Mouse (Mus musculus): ENCODE measurements around the gene St6galnac3. TPM values are rescaled to one million over a fixed set of nuclear protein-coding genes. Genes with fewer than 3 reads are reported as not detected.
A peak's percentile ranks its signal among the peaks of the same experiment; 100 is the strongest.

St6galnac3 gene
- polyA plus RNA-seq, 1 experiment from 2014 or later = 4.5 TPM

DNA sequence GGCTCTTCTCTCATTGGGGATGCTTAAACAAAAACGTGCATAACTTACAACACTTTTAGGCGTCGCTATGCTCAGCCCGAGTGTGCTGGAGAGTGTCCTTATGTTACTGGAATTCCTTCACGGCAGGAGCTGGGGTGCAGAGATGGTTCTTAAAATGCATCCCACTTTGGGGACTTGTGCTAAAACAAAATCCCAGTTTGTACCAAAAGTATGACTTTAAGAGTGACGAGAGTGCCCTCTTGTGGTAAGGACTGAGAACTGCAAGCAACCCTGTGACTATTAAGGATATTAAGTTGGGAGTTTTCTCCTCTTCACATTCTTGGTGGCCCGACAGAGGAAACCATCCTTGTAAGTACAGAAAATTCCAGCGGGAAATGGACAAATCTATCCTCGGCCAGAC is 69.9 kb downstream of the St6galnac3 start:
- Histone ChIP-seq H3K27me3 (ENCODE audit: control insufficient read depth, insufficient read depth, low read length) (no peaks in the 10 kb centered on the region), H3K9ac (ENCODE audit: low read length) (no peak overlapping the region), H3K4me3 (ENCODE audit: low read depth, low read length) (no peak overlapping the region), H3K27ac (replicated peaks) (no peak overlapping the region), H3K4me2 (replicated peaks; ENCODE audit: low read depth) (no peak overlapping the region), H3K4me1 (replicated peaks; ENCODE audit: control insufficient read depth, insufficient read depth) (no peaks in the 10 kb centered on the region), H3K9me3 (ENCODE audit: control insufficient read depth, low read length) (no peaks in the 10 kb centered on the region), H3K36me3 (ENCODE audit: control insufficient read depth, insufficient read depth, low read length) (no peaks in the 10 kb centered on the region)
- TF ChIP-seq CTCF (IDR thresholded peaks at IDR 0.05; ENCODE audit: low read depth) (peak; percentile 91), EP300 (optimal IDR thresholded peaks at IDR 0.05) (no peak)
- no peak for ATAC-seq (ENCODE audit: low FRiP score, low TSS enrichment)
- DNase-seq (ENCODE audit: low spot score) = peak; percentile 44
- WGBS = 29% methylated on average over 9 of the region's 9 CpGs

DNA sequence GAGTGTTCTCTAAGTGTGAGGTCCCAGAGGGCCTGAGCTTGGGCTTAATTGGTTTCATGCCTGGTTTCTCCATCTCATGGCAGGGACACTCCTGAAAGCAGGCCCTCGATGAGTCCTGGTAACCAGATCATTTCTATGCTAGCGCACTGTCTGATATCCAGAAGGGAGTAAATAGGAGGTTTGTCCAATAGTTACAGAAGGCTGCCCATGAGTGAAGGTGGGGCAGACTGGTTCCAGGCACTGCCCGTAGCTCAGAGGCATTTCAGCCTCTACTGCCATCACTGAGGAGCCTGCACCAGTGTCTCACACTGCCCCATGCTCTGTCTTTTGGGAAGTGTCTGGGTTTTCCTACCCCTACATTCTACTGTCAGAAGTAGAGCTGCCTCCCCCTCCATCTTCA is 72.1 kb downstream of the St6galnac3 start:
- H3K9me3 ChIP-seq (ENCODE audit: control insufficient read depth, low read length) = no peaks in the 10 kb centered on the region
- H3K4me3 ChIP-seq (ENCODE audit: low read depth, low read length) = no peak overlapping the region
- ATAC-seq (ENCODE audit: low FRiP score, low TSS enrichment) = no peak
- H3K27ac ChIP-seq (replicated peaks) = no peak overlapping the region
- no peaks in the 10 kb centered on the region for H3K36me3 ChIP-seq (ENCODE audit: control insufficient read depth, insufficient read depth, low read length)
- 77% methylated on average over 3 of the region's 3 CpGs for WGBS
- no peak for TF ChIP-seq CTCF (IDR thresholded peaks at IDR 0.05; ENCODE audit: low read depth)
- no peak for TF ChIP-seq EP300 (optimal IDR thresholded peaks at IDR 0.05)
- no peak for DNase-seq (ENCODE audit: low spot score)
- H3K27me3 ChIP-seq (ENCODE audit: control insufficient read depth, insufficient read depth, low read length) = no peaks in the 10 kb centered on the region
- no peak overlapping the region for H3K4me2 ChIP-seq (replicated peaks; ENCODE audit: low read depth)
- H3K9ac ChIP-seq (ENCODE audit: low read length) = no peak overlapping the region
- H3K4me1 ChIP-seq (replicated peaks; ENCODE audit: control insufficient read depth, insufficient read depth) = no peaks in the 10 kb centered on the region

- TF ChIP-seq EP300 (optimal IDR thresholded peaks at IDR 0.05) = no peak
- TF ChIP-seq CTCF (IDR thresholded peaks at IDR 0.05; ENCODE audit: low read depth) = no peak
- no peak overlapping the region for H3K9ac ChIP-seq (ENCODE audit: low read length)
- no peak for DNase-seq (ENCODE audit: low spot score)
- no peak overlapping the region for H3K4me2 ChIP-seq (replicated peaks; ENCODE audit: low read depth)
- H3K27ac ChIP-seq (replicated peaks) = no peak overlapping the region
- no peak for ATAC-seq (ENCODE audit: low FRiP score, low TSS enrichment)
- no peaks in the 10 kb centered on the region for H3K36me3 ChIP-seq (ENCODE audit: control insufficient read depth, insufficient read depth, low read length)
- H3K4me3 ChIP-seq (ENCODE audit: low read depth, low read length) = no peak overlapping the region
- H3K27me3 ChIP-seq (ENCODE audit: control insufficient read depth, insufficient read depth, low read length) = no peaks in the 10 kb centered on the region
- 66% methylated on average over 8 of the region's 8 CpGs for WGBS
- no peaks in the 10 kb centered on the region for H3K9me3 ChIP-seq (ENCODE audit: control insufficient read depth, low read length)
- H3K4me1 ChIP-seq (replicated peaks; ENCODE audit: control insufficient read depth, insufficient read depth) = no peaks in the 10 kb centered on the region
Observed at GRCm38 (mm10) chr3:153648713-153649112, 76.3 kb downstream of the St6galnac3 start.

GRCm38 (mm10) chr3:153645803-153646202 is 79.2 kb downstream of the St6galnac3 start:
- Histone ChIP-seq H3K4me1 (replicated peaks; ENCODE audit: control insufficient read depth, insufficient read depth) (no peaks in the 10 kb centered on the region), H3K36me3 (ENCODE audit: control insufficient read depth, insufficient read depth, low read length) (no peaks in the 10 kb centered on the region), H3K4me3 (ENCODE audit: low read depth, low read length) (no peak overlapping the region), H3K9ac (ENCODE audit: low read length) (no peak overlapping the region), H3K4me2 (replicated peaks; ENCODE audit: low read depth) (no peak overlapping the region), H3K27ac (replicated peaks) (no peak overlapping the region), H3K27me3 (ENCODE audit: control insufficient read depth, insufficient read depth, low read length) (no peaks in the 10 kb centered on the region), H3K9me3 (ENCODE audit: control insufficient read depth, low read length) (no peaks in the 10 kb centered on the region)
- WGBS = 79% methylated on average over 7 of the region's 7 CpGs
- no peak for ATAC-seq (ENCODE audit: low FRiP score, low TSS enrichment)
- no peak for TF ChIP-seq CTCF (IDR thresholded peaks at IDR 0.05; ENCODE audit: low read depth)
- no peak for TF ChIP-seq EP300 (optimal IDR thresholded peaks at IDR 0.05)
- DNase-seq (ENCODE audit: low spot score) = no peak

DNA sequence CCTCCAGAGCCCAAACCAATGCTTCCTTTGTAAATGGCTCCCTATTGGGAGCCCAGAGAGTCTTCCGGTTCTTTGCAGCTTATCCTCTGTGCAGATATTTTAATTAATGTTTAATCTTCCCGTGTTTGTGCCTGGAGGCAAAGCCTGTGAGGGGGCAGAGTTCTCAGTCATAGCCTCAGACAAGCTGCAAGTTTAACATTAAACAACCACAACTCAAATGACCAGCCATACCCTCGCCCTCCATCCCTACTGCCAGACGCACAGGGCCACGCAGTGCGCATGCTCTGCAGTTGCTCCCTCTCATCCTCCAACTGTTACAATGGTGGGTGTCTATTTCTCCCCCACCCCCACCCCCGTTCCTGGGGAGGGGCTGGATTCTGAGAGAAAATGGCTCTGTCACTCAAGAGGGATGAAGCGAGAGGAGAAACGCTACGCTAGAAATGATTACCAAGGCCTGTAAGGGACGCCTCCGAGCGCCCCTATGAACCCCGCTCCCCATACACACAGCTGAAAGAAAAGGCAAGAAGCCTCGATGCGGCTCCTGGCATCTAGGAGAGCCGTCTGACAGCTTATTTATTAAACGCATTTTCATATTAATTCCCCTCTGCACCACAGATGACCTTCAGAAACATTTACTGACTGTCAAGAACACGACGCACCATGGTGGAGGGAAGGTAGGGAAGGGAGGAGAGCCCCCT is 81.0 kb downstream of the St6galnac3 start:
- Histone ChIP-seq H3K4me3 (ENCODE audit: low read depth, low read length) (no peak overlapping the region), H3K9me3 (ENCODE audit: control insufficient read depth, low read length) (no peaks in the 10 kb centered on the region), H3K27ac (replicated peaks) (no peak overlapping the region), H3K4me1 (replicated peaks; ENCODE audit: control insufficient read depth, insufficient read depth) (no peaks in the 10 kb centered on the region), H3K27me3 (ENCODE audit: control insufficient read depth, insufficient read depth, low read length) (no peaks in the 10 kb centered on the region), H3K9ac (ENCODE audit: low read length) (no peak overlapping the region), H3K4me2 (replicated peaks; ENCODE audit: low read depth) (no peak overlapping the region), H3K36me3 (ENCODE audit: control insufficient read depth, insufficient read depth, low read length) (no peaks in the 10 kb centered on the region)
- TF ChIP-seq CTCF (IDR thresholded peaks at IDR 0.05; ENCODE audit: low read depth) (no peak), EP300 (optimal IDR thresholded peaks at IDR 0.05) (no peak)
- WGBS = 63% methylated on average over 20 of the region's 20 CpGs
- ATAC-seq (ENCODE audit: low FRiP score, low TSS enrichment) (no peak), DNase-seq (ENCODE audit: low spot score) (no peak)

GRCm38 (mm10) chr3:153642826-153643225 is 82.1 kb downstream of the St6galnac3 start:
- no peaks in the 10 kb centered on the region for H3K9me3 ChIP-seq (ENCODE audit: control insufficient read depth, low read length)
- no peak overlapping the region for H3K9ac ChIP-seq (ENCODE audit: low read length)
- no peak overlapping the region for H3K27ac ChIP-seq (replicated peaks)
- 89% methylated on average over 14 of the region's 14 CpGs for WGBS
- ATAC-seq (ENCODE audit: low FRiP score, low TSS enrichment) (no peak), DNase-seq (ENCODE audit: low spot score) (no peak)
- H3K27me3 ChIP-seq (ENCODE audit: control insufficient read depth, insufficient read depth, low read length) = no peaks in the 10 kb centered on the region
- no peak overlapping the region for H3K4me2 ChIP-seq (replicated peaks; ENCODE audit: low read depth)
- H3K4me1 ChIP-seq (replicated peaks; ENCODE audit: control insufficient read depth, insufficient read depth) = no peaks in the 10 kb centered on the region
- H3K36me3 ChIP-seq (ENCODE audit: control insufficient read depth, insufficient read depth, low read length) = no peaks in the 10 kb centered on the region
- TF ChIP-seq EP300 (optimal IDR thresholded peaks at IDR 0.05) = no peak
- no peak for TF ChIP-seq CTCF (IDR thresholded peaks at IDR 0.05; ENCODE audit: low read depth)
- H3K4me3 ChIP-seq (ENCODE audit: low read depth, low read length) = no peak overlapping the region
